Mouse (Mus musculus): ENCODE data around the gene Egflam. TPM values are rescaled to one million over a fixed set of nuclear protein-coding genes. Genes with fewer than 3 reads are reported as not detected.

Egflam gene
- polyA plus RNA-seq, 1 experiment = 0.02 TPM

- Histone ChIP-seq H3K36me3 (replicated peaks; ENCODE audit: low read length) (no peaks in the 10 kb centered on the region), H3K4me1 (no peaks in the 10 kb centered on the region), H3K9me3 (peaks cover 12% of the 10 kb centered on the region; the same call in 1 of the 2 replicates), H3K4me3 (replicated peaks) (no peak overlapping the region), H3K27me3 (replicated peaks) (peaks cover 88% of the 10 kb centered on the region)
- TF ChIP-seq GATA1 (IDR thresholded peaks at IDR 0.05; ENCODE audit: borderline replicate concordance, low read length) (no peak), FLI1 (IDR thresholded peaks at IDR 0.05; ENCODE audit: low read length) (no peak)
Observed at GRCm38 (mm10) chr15:7204917-7205316, 193.3 kb downstream of the Egflam start.

- Histone ChIP-seq H3K4me3 (replicated peaks) (no peak overlapping the region), H3K36me3 (replicated peaks; ENCODE audit: low read length) (no peaks in the 10 kb centered on the region), H3K27me3 (replicated peaks) (peaks cover 87% of the 10 kb centered on the region), H3K9me3 (peaks cover 12% of the 10 kb centered on the region; the same call in 1 of the 2 replicates), H3K4me1 (peaks cover 3% of the 10 kb centered on the region; the same call in 1 of the 2 replicates)
- TF ChIP-seq FLI1 (IDR thresholded peaks at IDR 0.05; ENCODE audit: low read length) = no peak
Observed at GRCm38 (mm10) chr15:7203606-7204330, 194.4 kb downstream of the Egflam start.

GRCm38 (mm10) chr15:7202981-7203380, 195.2 kb downstream of the Egflam start:
- Histone ChIP-seq H3K36me3 (replicated peaks; ENCODE audit: low read length) (no peaks in the 10 kb centered on the region), H3K4me3 (replicated peaks) (no peak overlapping the region), H3K9me3 (peaks cover 9% of the 10 kb centered on the region; the same call in 1 of the 2 replicates), H3K27me3 (replicated peaks) (peaks cover 82% of the 10 kb centered on the region), H3K4me1 (peaks cover 4% of the 10 kb centered on the region; the same call in 1 of the 2 replicates)
- TF ChIP-seq FLI1 (IDR thresholded peaks at IDR 0.05; ENCODE audit: low read length) = no peak
- TF ChIP-seq GATA1 (IDR thresholded peaks at IDR 0.05; ENCODE audit: borderline replicate concordance, low read length) = no peak

GRCm38 (mm10) chr15:7201421-7202380, 196.5 kb downstream of the Egflam start:
- Histone ChIP-seq H3K9me3 (peaks cover 4% of the 10 kb centered on the region; the same call in 1 of the 2 replicates), H3K4me3 (replicated peaks) (no peak overlapping the region), H3K4me1 (peaks cover 4% of the 10 kb centered on the region; the same call in 1 of the 2 replicates), H3K36me3 (replicated peaks; ENCODE audit: low read length) (no peaks in the 10 kb centered on the region), H3K27me3 (replicated peaks) (peaks cover 72% of the 10 kb centered on the region)
- TF ChIP-seq FLI1 (IDR thresholded peaks at IDR 0.05; ENCODE audit: low read length) (no peak), GATA1 (IDR thresholded peaks at IDR 0.05; ENCODE audit: borderline replicate concordance, low read length) (no peak)

GRCm38 (mm10) chr15:7200286-7200685, 197.9 kb downstream of the Egflam start:
- Histone ChIP-seq H3K4me1 (peaks cover 4% of the 10 kb centered on the region; the same call in 1 of the 2 replicates), H3K9me3 (peaks cover 4% of the 10 kb centered on the region; the same call in 1 of the 2 replicates), H3K27me3 (replicated peaks) (peaks cover 58% of the 10 kb centered on the region), H3K36me3 (replicated peaks; ENCODE audit: low read length) (no peaks in the 10 kb centered on the region), H3K4me3 (replicated peaks) (no peak overlapping the region)
- TF ChIP-seq GATA1 (IDR thresholded peaks at IDR 0.05; ENCODE audit: borderline replicate concordance, low read length) (no peak), FLI1 (IDR thresholded peaks at IDR 0.05; ENCODE audit: low read length) (no peak)

GRCm38 (mm10) chr15:7198816-7199215, 199.4 kb downstream of the Egflam start:
- Histone ChIP-seq H3K9me3 (no peaks in the 10 kb centered on the region), H3K4me3 (replicated peaks) (no peak overlapping the region), H3K27me3 (replicated peaks) (peaks cover 54% of the 10 kb centered on the region), H3K4me1 (peaks cover 4% of the 10 kb centered on the region; the same call in 1 of the 2 replicates), H3K36me3 (replicated peaks; ENCODE audit: low read length) (peaks cover 4% of the 10 kb centered on the region)
- TF ChIP-seq GATA1 (IDR thresholded peaks at IDR 0.05; ENCODE audit: borderline replicate concordance, low read length) (no peak), FLI1 (IDR thresholded peaks at IDR 0.05; ENCODE audit: low read length) (no peak)

GRCm38 (mm10) chr15:7197652-7198445, 200.3 kb downstream of the Egflam start:
- Histone ChIP-seq H3K27me3 (replicated peaks) (peaks cover 49% of the 10 kb centered on the region), H3K9me3 (no peaks in the 10 kb centered on the region), H3K36me3 (replicated peaks; ENCODE audit: low read length) (peaks cover 11% of the 10 kb centered on the region), H3K4me1 (peaks cover 4% of the 10 kb centered on the region; the same call in 1 of the 2 replicates), H3K4me3 (replicated peaks) (no peak overlapping the region)
- TF ChIP-seq FLI1 (IDR thresholded peaks at IDR 0.05; ENCODE audit: low read length) (no peak), GATA1 (IDR thresholded peaks at IDR 0.05; ENCODE audit: borderline replicate concordance, low read length) (no peak)

- Histone ChIP-seq H3K4me3 (replicated peaks) (no peak overlapping the region), H3K27me3 (replicated peaks) (peaks cover 37% of the 10 kb centered on the region), H3K9me3 (no peaks in the 10 kb centered on the region), H3K36me3 (replicated peaks; ENCODE audit: low read length) (peaks cover 36% of the 10 kb centered on the region), H3K4me1 (peaks cover 4% of the 10 kb centered on the region; the same call in 1 of the 2 replicates)
- TF ChIP-seq FLI1 (IDR thresholded peaks at IDR 0.05; ENCODE audit: low read length) (no peak), GATA1 (IDR thresholded peaks at IDR 0.05; ENCODE audit: borderline replicate concordance, low read length) (no peak)
Observed at GRCm38 (mm10) chr15:7194748-7195221, 203.4 kb downstream of the Egflam start.
